Mouse (Mus musculus): Measurements from ENCODE around the gene Ddx21.
A peak's percentile ranks its signal among the peaks of the same experiment; 100 is the strongest.

Ddx21 gene

GRCm38 (mm10) chr10:62568861-62569260 is 33.2 kb downstream of the Ddx21 start:
- no peak for DNase-seq

GRCm38 (mm10) chr10:62557736-62558135 is 44.3 kb downstream of the Ddx21 start:
- no peak for DNase-seq

DNA sequence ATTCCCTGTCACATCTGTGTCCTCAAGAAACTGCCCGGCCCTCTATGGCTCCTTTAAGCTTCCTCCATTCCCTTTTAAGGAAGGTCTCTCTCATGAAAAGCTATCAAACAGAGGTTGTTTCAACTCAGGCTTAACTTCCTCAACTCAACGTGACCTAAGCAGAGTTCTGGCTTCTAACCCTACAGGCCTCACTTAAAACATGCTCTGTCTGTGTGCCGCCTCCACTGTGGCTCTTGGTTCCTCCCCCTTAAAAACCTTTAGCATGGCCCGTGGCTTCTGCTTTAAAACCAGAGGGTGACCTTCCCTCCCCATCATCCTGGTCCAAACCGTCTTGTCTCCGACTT is 45.6 kb downstream of the Ddx21 start:
- DNase-seq, result no peak

GRCm38 (mm10) chr10:62555705-62556557 is 46.1 kb downstream of the Ddx21 start:
- no peak for DNase-seq

GRCm38 (mm10) chr10:62553611-62554091 is 48.4 kb downstream of the Ddx21 start:
- DNase-seq, result no peak

DNA sequence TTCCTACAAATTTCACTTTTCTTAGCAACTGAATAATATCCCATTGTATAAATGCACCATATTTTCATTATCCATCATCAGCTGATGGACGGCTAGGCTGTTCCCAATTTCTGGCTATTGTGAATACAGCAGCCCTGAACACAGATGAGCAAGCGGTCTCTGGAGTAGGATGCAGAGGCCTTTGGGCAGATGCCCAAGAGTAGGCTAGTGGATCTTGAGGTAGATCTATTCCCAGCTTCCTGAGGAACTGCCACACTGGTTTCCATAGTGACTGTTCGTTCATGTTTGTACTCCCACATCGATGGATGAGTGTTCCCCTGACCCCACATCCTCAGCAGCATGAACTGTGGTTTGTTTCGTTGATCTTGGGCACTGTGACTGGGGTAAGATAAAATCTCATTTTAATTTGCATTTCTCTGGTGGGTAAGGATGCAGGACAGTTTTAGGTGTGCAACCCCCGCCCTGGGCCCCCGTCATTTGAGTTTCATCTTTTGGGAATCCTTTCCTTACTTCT is 51.2 kb downstream of the Ddx21 start:
- DNase-seq, result no peak

- peak; percentile 62 to 82 for DNase-seq
These were observed 52.4 kb downstream of the Ddx21 start for GRCm38 (mm10) chr10:62549523-62550166.

DNA sequence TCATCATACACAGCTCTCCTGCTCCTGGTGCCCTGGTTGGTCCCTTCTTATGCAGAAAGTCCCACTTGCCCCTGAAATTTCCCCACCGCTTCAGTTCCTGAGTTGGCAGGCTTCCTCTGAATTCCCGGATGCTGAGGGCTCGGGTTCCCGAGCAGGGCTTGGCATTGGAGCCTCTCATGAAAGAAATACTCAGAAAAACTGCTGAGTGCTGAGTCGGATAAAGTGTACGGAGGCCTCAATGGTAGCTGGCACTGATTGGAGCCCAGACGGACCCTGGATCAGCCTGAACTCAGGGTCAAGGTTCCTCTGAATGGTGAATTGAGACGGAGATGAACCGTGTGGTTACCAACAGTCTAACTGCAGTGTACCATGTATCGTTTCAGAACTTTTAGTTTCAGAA is 55.6 kb downstream of the Ddx21 start:
- DNase-seq, result no peak

GRCm38 (mm10) chr10:62545759-62546158 is 56.3 kb downstream of the Ddx21 start:
- no peak for DNase-seq

- DNase-seq, result no peak
These were observed 57.8 kb downstream of the Ddx21 start for GRCm38 (mm10) chr10:62544316-62544715.

DNA sequence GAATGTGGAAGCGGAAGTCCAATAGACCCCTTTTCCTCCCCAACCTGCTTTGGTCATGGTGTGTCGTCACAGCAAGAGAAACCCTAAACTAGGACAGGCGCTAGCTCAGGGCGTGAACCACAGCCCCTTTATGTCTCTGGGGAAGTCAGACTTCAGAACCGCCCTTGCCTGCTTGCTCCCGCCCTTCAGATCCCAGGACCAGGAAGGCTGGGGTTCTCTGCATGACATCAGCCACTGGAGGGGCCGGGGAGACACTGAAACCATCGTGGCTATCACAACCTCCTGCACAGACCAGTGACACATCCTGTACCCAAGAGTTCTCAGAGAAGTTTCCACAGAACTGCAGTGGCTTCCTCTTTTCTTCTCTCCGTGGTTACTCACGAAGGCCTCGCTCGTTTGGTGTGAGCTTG is 58.7 kb downstream of the Ddx21 start:
- peak; percentile 69 to 76 for DNase-seq

DNA sequence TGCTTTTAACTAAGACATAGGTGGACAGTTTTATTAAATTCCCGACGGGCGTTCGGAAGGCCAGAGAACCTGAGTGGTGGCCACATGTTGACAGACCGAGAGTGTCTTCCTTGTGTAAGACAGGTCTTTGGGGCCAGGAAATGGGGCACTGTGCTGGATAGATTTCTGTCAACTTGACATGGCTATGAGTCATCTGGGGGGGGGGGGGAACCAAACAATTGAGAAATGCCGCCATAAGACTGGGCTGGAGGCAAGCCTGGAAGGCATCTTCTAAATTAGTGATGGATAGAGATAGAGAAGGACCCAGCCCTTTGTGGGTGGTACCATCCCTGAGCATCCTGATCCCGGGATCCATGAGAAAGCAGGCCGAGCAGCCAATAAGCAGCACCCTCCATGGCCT is 59.2 kb downstream of the Ddx21 start:
- no peak for DNase-seq

GRCm38 (mm10) chr10:62542507-62542906 is 59.6 kb downstream of the Ddx21 start:
- no peak for DNase-seq

DNA sequence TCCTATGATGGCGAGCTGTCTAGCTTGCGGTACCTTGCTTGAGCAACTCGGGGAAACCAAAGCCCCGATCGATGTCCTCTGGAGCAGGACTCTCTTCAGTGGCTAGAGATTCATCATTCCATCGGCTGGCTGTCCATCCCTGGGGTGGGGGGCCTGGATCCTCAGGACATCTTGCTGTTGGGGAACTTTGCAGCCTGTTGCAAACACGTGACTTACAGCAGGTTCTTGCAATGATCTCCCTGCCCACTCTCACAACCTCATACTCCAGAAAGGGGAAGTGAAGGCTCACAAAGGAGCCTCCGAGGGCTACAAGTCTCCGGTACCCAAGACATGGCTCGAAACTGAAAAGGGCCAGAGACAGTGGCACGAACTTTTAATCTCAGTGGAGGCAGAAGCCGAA is 60.6 kb downstream of the Ddx21 start:
- DNase-seq, result peak; percentile 51 to 53

GRCm38 (mm10) chr10:62540800-62541199 is 61.3 kb downstream of the Ddx21 start:
- no peak for DNase-seq

DNA sequence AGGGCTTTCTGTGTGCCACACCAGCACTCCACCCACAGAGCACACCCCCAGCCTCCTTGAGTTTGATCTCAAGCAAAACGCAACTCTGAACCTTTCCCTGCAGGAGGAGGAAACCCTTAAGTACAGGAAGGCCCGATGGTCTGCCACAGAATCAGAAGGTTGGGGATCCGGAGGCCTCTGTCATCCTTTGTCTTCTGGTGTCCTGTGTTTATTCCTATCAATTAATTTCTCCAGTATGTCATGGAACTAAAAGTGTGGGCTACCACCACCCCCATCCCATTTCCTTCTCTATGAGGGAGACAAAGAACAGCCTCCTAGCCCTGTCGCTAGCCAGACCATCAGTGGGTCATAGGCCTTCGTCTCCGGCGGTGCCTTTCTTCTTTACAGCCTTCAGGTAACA is 67.6 kb downstream of the Ddx21 start:
- no peak for DNase-seq

DNA sequence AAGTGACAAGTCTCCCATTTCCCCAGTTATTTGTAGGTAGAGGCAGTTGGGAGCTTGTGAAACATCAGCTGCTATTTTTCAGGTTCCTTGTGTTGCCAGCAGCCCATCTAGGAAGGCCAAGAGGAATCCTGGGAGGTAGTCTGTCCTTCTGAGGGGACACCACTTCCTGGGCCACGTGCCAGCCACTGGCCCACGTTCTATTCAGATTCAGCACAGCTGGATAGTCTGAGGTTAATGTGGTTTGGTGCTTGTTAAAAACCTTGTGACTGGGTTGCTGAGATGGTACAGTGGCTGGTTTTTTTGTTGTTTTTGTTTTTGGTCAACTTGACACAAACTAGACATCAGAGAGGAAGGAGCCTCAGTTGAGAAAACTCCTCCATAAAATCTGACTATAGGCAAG is 69.2 kb downstream of the Ddx21 start:
- no peak for DNase-seq
